Mouse (Mus musculus): Measurements from ENCODE around the gene Pcyt1a. TPM values are rescaled to one million over a fixed set of nuclear protein-coding genes. Genes with fewer than 3 reads are reported as not detected.

Pcyt1a gene
- total and polyA plus RNA-seq, 3 experiments, result 17.0 to 25.7 (median 21.1) TPM

DNA sequence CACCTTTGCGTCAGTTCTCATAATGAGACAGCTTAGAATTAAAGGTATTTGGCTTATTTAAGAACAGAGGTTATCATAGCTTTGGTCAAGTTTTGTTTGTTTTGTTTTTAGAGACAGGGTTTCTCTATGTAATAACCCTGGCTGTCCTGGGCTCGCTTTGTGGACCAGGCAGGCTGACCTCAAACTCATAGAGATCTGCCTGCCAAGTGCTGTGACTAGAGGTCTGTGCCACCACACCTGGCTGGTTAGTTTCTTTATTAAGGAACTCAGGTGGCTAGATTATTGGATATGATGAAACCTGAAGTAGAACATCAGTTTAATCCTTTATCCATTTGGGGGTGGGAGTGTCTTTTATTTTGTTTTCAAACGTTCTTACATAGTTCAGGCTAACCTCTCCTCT, 40.9 kb upstream of the Pcyt1a start:
- Histone ChIP-seq H3K27me3 (replicated peaks) (no peaks in the 10 kb centered on the region), H3K4me2 (ENCODE audit: insufficient read depth, low read depth, poor library complexity, severe bottlenecking) (no peak overlapping the region), H3K27ac (ENCODE audit: insufficient read depth, low read depth) (no peak overlapping the region), H3K36me3 (replicated peaks in 1 of 2; ENCODE audit: control insufficient read depth in 1 of 2, insufficient read depth in 1 of 2, low read length in 1 of 2) (peaks cover 33 to 73% of the 10 kb centered on the region in 2 experiments), H3K79me2 (replicated peaks; ENCODE audit: control insufficient read depth, extremely low read depth, insufficient read depth, poor library complexity, severe bottlenecking) (no peaks in the 10 kb centered on the region), H3K4me1 (ENCODE audit: control insufficient read depth in 1 of 2, insufficient read depth in 2 of 2) (peaks cover under 1 to 4% of the 10 kb centered on the region in 2 experiments; a peak in 3 of 4 replicates), H3K9ac (ENCODE audit: insufficient read depth, low read depth) (no peak overlapping the region), H3K4me3 (replicated peaks in 1 of 3; ENCODE audit: low read depth in 2 of 3, low read length in 2 of 3, poor library complexity in 1 of 3) (no peak overlapping the region), H3K9me3 (replicated peaks; ENCODE audit: low read length) (no peaks in the 10 kb centered on the region)
- TF ChIP-seq ZMIZ1 (IDR thresholded peaks at IDR 0.05; ENCODE audit: low read depth, low read length) (no peak), ZKSCAN1 (IDR thresholded peaks at IDR 0.05; ENCODE audit: borderline replicate concordance, low read depth, low read length) (no peak), HCFC1 (IDR thresholded peaks at IDR 0.05; ENCODE audit: low read depth, low read length) (no peak), TBP (conservative IDR thresholded peaks at IDR 0.05; ENCODE audit: low read depth, low read length) (no peak), JUN (IDR thresholded peaks at IDR 0.05; ENCODE audit: insufficient read depth, low read depth, low read length) (no peak), GABPA (IDR thresholded peaks at IDR 0.05; ENCODE audit: insufficient replicate concordance, low read depth, low read length) (no peak), POLR2AphosphoS2 (IDR thresholded peaks at IDR 0.05; ENCODE audit: low read depth, low read length) (no peak), MXI1 (IDR thresholded peaks at IDR 0.05; ENCODE audit: low read depth, low read length) (no peak), IRF4 (IDR thresholded peaks at IDR 0.05; ENCODE audit: low read depth, low read length) (no peak), CHD2 (IDR thresholded peaks at IDR 0.05; ENCODE audit: low read length) (no peak), TCF12 (IDR thresholded peaks at IDR 0.05; ENCODE audit: low read depth, low read length) (no peak), MAZ (IDR thresholded peaks at IDR 0.05; ENCODE audit: low read depth, low read length) (no peak), UBTF (IDR thresholded peaks at IDR 0.05; ENCODE audit: low read depth, low read length) (no peak), USF2 (conservative IDR thresholded peaks at IDR 0.05; ENCODE audit: low read depth, low read length) (no peak), SIN3A (IDR thresholded peaks at IDR 0.05; ENCODE audit: low read length) (no peak), CTCF (conservative IDR thresholded peaks at IDR 0.05 in 1 of 2, IDR thresholded peaks at IDR 0.05 in 1 of 2; ENCODE audit: low read depth in 2 of 2, low read length in 2 of 2) (no peak), MAX (IDR thresholded peaks at IDR 0.05; ENCODE audit: low read length) (no peak), BHLHE40 (IDR thresholded peaks at IDR 0.05; ENCODE audit: low read depth, low read length) (no peak)
- dilution Hi-C loops (cut with MboI; ENCODE audit: extremely low pct_ligation_motif_present, extremely low pct_unique_long_range_greater_than_20kb, low sequenced_read_pairs), result no loop called here
- in situ Hi-C loops (cut with MboI; ENCODE audit: low pct_ligation_motif_present, low pct_unique_long_range_greater_than_20kb, low sequenced_read_pairs), result no loop called here
- no peak for DNase-seq (ENCODE audit: extremely low read depth)

DNA sequence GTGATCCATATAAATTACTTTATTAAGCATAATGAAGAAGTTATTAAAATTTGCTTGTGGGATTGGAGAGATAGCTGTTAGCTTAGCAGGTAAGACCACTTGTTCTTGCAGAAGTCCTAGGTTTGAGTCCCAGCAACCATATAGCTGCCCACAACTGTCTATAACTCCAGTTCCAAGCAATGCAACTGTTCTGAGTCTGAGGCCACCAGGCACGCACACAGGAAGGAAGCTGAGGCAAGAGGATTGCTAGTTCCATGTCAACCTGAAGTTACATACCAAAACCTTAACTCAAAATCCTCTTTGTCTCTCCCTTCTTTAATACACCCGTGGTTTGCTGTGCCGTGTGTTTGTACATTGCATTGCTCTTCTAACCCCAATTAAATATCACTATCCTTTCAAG, 39.8 kb upstream of the Pcyt1a start:
- no peak for DNase-seq (ENCODE audit: extremely low read depth)
- TF ChIP-seq ZC3H11A (IDR thresholded peaks at IDR 0.05; ENCODE audit: low read depth, low read length) (no peak), CHD1 (IDR thresholded peaks at IDR 0.05; ENCODE audit: low read depth, low read length) (no peak), MEF2A (IDR thresholded peaks at IDR 0.05; ENCODE audit: borderline replicate concordance, low read depth, low read length) (no peak), ZNF384 (IDR thresholded peaks at IDR 0.05; ENCODE audit: low read depth, low read length) (no peak), EP300 (IDR thresholded peaks at IDR 0.05; ENCODE audit: low read length) (no peak), SMC3 (IDR thresholded peaks at IDR 0.05; ENCODE audit: low read depth, low read length) (no peak), MXI1 (IDR thresholded peaks at IDR 0.05; ENCODE audit: low read depth, low read length) (no peak), MYC (IDR thresholded peaks at IDR 0.05; ENCODE audit: low read depth, low read length) (no peak), NRF1 (IDR thresholded peaks at IDR 0.05; ENCODE audit: low read depth, low read length) (no peak), KAT2A (IDR thresholded peaks at IDR 0.05; ENCODE audit: insufficient replicate concordance, low read length) (no peak), NELFE (IDR thresholded peaks at IDR 0.05; ENCODE audit: low read depth, low read length) (no peak), RCOR1 (conservative IDR thresholded peaks at IDR 0.05; ENCODE audit: low read depth, low read length) (no peak), GABPA (IDR thresholded peaks at IDR 0.05; ENCODE audit: insufficient replicate concordance, low read depth, low read length) (no peak), ETS1 (conservative IDR thresholded peaks at IDR 0.05; ENCODE audit: low read depth, low read length) (no peak), UBTF (IDR thresholded peaks at IDR 0.05; ENCODE audit: low read depth, low read length) (no peak), BHLHE40 (IDR thresholded peaks at IDR 0.05; ENCODE audit: low read depth, low read length) (no peak), HCFC1 (IDR thresholded peaks at IDR 0.05; ENCODE audit: low read depth, low read length) (no peak), CHD2 (IDR thresholded peaks at IDR 0.05; ENCODE audit: low read length) (no peak)
- H3K27me3 ChIP-seq (replicated peaks), result no peaks in the 10 kb centered on the region
- peaks cover 10 to 14% of the 10 kb centered on the region in 2 experiments; a peak in 3 of 4 replicates for H3K4me1 ChIP-seq (ENCODE audit: control insufficient read depth in 1 of 2, insufficient read depth in 2 of 2)
- H3K27ac ChIP-seq (ENCODE audit: insufficient read depth, low read depth), result no peak overlapping the region
- dilution Hi-C loops (cut with MboI; ENCODE audit: extremely low pct_ligation_motif_present, extremely low pct_unique_long_range_greater_than_20kb, low sequenced_read_pairs), result no loop called here
- in situ Hi-C loops (cut with MboI; ENCODE audit: low pct_ligation_motif_present, low pct_unique_long_range_greater_than_20kb, low sequenced_read_pairs), result no loop called here
- H3K4me3 ChIP-seq (replicated peaks in 1 of 3; ENCODE audit: low read depth in 2 of 3, low read length in 2 of 3, poor library complexity in 1 of 3), result no peak overlapping the region
- peaks cover 25 to 63% of the 10 kb centered on the region in 2 experiments for H3K36me3 ChIP-seq (replicated peaks in 1 of 2; ENCODE audit: control insufficient read depth in 1 of 2, insufficient read depth in 1 of 2, low read length in 1 of 2)
- no peak overlapping the region for H3K4me2 ChIP-seq (ENCODE audit: insufficient read depth, low read depth, poor library complexity, severe bottlenecking)
- no peak overlapping the region for H3K9ac ChIP-seq (ENCODE audit: insufficient read depth, low read depth)
- H3K9me3 ChIP-seq (replicated peaks; ENCODE audit: low read length), result no peaks in the 10 kb centered on the region
- H3K79me2 ChIP-seq (replicated peaks; ENCODE audit: control insufficient read depth, extremely low read depth, insufficient read depth, poor library complexity, severe bottlenecking), result no peaks in the 10 kb centered on the region; the same call in 1 of the 2 replicates
